Mouse (Mus musculus): ENCODE data around the gene Adra2b. TPM values are rescaled to one million over a fixed set of nuclear protein-coding genes. Genes with fewer than 3 reads are reported as not detected.

The Adra2b gene
- total RNA-seq, 2 experiments from 2014 or later = 0.84 to 1.1 TPM

DNA sequence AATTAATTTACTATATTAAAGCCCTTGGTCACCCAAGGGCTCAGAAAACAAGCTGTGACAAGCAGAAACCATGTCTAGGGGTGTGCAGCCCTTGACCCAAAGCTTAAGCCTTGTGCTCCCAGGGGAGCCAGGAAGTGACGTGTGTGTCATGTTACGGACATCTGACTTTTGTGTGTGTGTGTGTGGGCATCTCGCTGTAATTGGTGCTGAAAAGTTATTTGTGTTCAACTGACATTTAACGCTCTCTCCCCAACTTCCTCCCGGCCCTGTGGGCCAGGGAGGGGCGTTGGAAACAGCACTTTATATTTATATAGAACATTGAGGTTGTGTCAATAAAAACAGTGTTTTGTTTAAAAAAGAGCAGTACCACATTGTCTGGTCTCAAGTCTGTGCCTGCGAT lies 25.0 kb upstream of the Adra2b start:
- intact Hi-C loops (cut with DNase I) = loop anchor here (5.0 kb wide), 1 partner anchor 66 kb away; the partner anchor contains the start of gene Stard7
- no peak for DNase-seq

DNA sequence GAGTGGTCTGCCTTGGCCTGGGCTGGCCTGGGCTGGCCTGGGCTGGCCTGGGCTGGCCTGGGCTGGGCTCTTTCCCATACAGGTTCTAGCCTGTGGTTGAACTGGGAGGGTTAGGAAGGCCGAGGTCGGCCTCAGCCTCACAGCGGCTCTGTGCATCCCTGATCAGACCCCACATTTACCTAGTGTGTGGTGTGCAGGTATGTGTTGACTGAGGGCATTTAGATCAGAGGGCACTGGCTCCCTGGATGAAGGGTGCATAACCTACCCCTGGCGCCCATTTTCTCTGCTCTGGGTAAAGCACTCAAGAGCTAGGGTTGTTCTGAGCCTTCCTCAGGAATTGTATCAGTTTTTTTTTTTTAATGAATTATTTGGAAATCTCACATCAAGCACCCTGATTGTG lies 24.6 kb upstream of the Adra2b start, which contains the start of gene Astl:
TSS of gene Astl (plus strand) at position 224 of the 400 bp plus-strand sequence.
- no peak for DNase-seq
- intact Hi-C loops (cut with DNase I) = loop anchor here (5.0 kb wide), 1 partner anchor 66 kb away; the partner anchor contains the start of gene Stard7

DNA sequence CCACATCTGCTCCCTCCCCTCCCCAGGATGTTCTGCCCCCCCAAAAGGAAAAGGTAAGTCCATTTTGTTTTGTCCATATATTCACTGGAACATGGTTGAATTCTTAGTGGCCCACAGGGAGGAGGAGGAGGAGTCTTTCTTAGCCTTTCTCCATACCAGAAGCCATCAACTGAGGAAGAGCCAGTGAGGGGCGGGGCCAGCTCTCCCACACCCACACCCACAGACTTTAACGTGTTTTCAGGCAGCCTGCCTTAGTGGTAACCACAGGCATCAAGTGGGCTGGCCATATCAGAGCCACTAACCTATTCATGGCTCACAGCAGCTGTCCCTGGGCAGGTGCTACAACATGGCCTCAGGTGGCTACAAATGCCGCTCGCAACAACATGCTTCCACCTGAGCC lies 24.2 kb upstream of the Adra2b start:
- intact Hi-C loops (cut with DNase I) = loop anchor here (5.0 kb wide), 1 partner anchor 67 kb away; the partner anchor contains the start of gene Stard7
- no peak for DNase-seq

DNA sequence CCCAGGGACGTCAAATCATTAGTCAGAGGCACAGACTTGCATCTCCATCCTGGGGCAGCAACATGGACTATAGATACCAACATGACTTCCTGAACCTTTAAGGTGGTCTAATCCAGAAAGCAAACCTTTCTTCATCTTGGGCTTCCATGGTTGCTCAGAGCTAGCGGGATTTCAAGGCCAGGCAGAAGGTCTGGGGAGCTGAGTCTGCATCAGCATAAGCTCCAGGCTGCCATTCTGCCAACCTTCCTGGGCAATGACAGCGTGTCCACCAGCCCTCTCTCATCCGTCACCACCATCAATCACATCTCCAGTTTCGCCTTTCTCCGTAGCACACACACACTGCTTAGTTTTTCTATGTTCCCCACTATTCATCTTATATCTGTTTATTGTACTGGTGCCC lies 23.7 kb upstream of the Adra2b start:
- no peak for DNase-seq
- intact Hi-C loops (cut with DNase I) = loop anchor here (5.0 kb wide), 1 partner anchor 67 kb away; the partner anchor contains the start of gene Stard7

DNA sequence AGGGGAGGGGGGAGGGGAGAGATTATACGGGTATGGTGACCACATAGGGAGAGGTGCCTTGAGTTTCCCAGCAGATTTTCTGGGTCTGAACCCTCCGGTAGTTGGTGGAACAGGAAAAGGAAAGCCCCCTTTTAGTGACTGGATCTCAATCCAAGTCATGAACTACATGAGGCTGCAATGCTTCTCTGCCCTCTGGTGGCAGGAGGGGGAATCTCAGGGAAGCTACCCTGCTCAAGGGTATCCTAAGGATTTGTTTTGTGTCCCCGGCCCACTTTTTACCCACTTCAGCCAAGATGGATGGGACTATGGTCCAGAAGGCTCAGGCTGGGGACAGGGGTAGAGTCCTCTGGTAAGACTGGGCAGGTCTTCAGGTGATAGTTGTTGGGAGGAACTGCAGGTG lies 21.8 kb upstream of the Adra2b start:
- intact Hi-C loops (cut with DNase I) = loop anchor here (1.0 to 2.0 kb wide), 3 partner anchors 33 to 176 kb away; no protein-coding TSS in a partner anchor
- DNase-seq = peak; percentile 65 to 78

DNA sequence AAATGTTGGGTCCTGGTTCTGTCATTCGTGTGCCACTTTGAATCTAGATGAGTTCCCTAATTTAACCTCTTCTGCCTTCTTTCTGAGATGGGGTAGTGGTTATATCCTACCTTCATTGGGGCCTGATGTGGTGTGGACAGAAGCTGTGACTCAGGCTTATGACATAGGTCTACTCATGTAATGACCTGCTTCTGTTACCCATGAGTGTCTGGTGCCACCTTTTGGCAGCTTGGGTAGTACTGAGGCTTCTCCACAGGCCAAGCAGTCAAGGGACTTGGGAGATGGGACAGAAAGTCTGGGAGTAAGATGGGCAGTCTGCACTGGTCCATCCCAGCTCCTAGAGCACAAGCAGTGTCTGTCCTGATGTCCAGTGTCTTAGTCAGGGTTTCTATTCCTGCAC lies 16.7 kb upstream of the Adra2b start:
- intact Hi-C loops (cut with DNase I) = no loop called here
- DNase-seq = no peak

DNA sequence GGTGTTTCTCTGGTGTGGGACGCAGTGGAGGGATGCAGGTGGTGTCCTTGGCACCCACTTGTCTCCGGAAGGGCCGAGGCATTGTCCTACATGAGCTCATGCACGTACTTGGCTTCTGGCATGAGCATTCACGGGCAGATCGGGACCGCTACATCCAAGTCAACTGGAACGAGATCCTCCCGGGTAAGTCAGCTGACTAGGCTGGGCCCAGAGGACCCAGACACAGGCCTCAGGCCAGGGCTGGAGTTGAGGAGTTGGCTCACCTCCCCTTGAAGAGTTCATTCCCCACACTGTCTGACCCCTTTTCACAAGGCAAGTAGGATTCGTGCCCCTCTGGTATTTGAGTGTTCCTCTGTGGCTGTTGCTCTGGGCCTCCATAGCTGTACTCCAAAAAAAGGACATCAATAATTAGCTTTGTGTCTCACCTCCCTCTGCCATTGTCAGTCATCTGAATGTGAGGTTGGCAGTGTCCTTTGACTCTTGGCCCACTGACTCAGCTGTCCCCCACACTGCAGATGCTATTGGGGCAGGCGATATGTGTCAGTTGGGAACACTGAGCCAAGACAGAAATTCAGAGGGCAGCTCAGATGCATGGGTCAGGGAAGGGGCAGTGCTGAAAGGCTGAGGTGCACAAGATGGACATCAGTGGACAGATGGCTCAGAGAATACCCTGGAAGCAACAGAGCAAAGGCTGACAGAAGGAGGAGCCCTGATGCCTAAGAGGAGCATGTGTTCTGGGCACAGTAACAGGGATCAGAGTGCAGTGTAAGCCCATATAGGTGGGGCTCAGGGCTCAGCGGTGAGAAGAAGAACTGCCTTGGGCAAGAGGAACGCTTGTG lies 15.6 kb upstream of the Adra2b start:
- intact Hi-C loops (cut with DNase I) = no loop called here
- DNase-seq = no peak

DNA sequence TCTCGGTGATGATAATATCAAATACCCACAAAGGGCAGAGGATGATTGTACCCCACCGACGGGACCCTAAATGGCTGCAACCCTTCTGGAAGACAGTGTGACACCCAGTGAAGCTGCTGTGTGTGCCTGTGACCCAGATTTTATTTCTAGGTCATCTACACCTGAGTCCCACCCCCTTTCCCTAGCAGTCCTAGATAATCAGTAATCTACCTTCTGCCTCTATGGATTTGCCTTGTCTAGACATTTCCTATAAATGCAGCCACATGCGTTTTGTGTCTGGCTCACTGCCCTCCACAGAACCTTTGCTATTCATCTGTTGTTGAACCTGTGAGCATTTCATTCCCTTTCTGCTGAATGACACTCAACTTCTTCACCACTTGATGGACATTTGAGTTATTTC lies 9.1 kb upstream of the Adra2b start:
- intact Hi-C loops (cut with DNase I) = no loop called here
- no peak for DNase-seq

DNA sequence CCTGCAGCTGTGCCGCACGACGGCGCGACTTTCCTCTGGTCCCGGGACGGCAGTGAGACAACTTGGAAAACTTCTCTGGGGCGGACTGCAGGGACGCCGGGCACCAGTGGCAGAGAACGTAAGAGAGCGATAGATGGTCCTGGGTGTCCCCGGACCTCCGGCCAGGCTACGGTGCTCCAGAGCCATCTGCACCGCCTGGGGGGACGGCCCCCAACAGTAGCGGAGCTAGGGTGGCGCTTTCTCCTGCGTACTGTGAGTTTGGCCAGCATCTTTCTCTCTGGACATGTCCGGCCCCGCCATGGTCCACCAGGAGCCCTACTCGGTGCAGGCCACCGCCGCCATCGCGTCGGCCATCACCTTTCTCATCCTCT lies 259 bp downstream of the Adra2b start:
- intact Hi-C loops (cut with DNase I) = loop anchor here (1.0 to 5.0 kb wide), 3 partner anchors 67 to 194 kb away; no protein-coding TSS in a partner anchor
- no peak for DNase-seq

DNA sequence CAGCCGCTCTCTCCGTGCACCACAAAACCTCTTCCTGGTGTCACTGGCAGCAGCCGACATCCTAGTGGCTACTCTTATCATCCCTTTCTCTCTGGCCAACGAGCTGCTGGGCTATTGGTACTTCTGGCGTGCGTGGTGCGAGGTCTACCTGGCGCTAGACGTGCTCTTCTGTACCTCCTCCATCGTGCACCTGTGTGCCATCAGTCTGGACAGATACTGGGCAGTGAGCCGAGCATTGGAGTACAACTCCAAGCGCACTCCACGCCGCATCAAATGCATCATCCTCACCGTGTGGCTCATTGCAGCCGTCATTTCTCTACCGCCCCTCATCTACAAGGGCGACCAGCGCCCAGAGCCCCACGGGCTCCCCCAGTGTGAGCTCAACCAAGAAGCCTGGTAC lies 688 bp downstream of the Adra2b start:
- no peak for DNase-seq
- intact Hi-C loops (cut with DNase I) = loop anchor here (1.0 to 5.0 kb wide), 3 partner anchors 67 to 194 kb away; no protein-coding TSS in a partner anchor

DNA sequence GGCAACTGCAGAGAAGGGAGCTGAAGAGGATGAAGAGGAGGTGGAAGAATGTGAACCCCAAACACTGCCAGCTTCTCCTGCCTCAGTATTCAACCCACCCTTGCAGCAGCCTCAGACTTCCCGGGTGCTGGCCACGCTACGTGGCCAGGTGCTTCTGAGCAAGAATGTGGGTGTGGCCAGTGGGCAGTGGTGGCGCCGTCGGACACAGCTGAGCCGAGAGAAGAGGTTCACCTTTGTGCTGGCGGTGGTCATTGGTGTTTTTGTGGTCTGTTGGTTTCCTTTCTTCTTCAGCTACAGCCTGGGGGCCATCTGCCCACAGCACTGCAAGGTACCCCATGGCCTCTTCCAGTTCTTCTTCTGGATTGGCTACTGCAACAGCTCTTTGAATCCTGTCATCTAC lies 1.4 kb downstream of the Adra2b start:
- no peak for DNase-seq
- intact Hi-C loops (cut with DNase I) = loop anchor here (5.0 kb wide), 2 partner anchors 138 to 193 kb away; no protein-coding TSS in a partner anchor

DNA sequence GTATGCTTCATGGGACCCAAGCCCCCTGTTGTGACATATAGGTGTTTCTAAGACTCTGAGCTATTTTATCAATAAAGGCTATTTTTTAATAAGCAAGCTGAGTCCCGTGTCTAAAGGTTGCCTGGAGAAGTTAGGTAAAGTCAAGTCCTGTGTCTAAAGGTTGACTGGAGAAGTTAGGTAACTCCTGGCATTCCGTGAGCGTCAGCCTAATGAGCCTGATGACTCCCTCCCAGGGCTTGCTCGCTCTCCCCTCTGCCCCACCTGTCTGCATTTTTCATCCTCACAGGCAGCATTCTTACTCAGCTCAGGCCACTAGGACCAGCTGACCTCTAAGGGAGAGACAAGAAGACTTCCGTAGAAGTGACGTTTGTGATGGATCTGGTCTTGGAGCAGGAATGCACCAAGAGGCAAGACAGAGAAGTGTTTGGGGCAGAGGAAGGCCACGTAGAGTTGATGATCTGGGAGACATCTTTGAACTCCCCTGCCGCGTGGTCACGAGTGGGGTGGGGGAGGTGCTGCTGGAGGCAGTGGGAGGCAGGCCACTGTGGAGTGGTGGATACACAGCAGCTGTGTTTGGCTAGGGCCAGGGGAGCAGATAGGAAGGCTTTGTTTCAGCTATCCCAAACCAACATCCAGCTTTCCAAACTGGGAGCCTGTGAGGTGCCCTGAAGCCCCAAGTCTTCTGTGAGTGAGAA lies 4.3 kb downstream of the Adra2b start:
- no peak for DNase-seq
- intact Hi-C loops (cut with DNase I) = no loop called here

DNA sequence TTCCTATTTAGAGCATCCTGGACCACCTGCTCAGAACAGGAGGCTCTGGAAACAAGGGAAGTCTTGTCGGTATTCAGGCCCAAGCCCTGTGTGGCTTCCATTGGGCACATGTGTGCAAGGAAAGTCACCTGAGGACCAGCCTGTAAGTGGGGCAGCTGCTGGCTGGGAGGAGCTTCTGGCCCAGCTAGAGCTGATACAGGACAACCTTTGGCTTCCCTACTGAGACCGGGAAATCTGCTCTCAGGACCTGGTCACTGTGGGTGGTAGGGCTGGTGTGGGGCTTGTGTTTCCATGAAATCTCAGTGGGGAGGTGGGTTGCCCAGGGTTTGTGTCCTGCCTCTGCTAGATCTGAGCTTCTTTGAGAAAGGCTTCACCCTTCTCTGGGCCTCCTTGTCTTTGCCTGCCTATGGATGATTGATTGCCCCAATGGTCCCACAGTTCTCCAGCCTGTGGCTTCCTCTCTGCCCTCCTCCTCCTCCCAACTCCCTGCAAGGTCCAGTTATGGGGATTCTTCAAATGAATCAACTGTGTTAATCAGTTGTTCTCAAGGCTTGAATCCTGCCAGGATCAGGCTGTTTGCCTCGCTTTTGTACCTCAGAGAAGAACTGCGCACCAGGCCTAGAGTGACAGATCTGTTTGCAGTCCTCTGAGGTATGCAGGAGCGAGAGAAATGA lies 6.8 kb downstream of the Adra2b start:
- intact Hi-C loops (cut with DNase I) = no loop called here
- DNase-seq = no peak

DNA sequence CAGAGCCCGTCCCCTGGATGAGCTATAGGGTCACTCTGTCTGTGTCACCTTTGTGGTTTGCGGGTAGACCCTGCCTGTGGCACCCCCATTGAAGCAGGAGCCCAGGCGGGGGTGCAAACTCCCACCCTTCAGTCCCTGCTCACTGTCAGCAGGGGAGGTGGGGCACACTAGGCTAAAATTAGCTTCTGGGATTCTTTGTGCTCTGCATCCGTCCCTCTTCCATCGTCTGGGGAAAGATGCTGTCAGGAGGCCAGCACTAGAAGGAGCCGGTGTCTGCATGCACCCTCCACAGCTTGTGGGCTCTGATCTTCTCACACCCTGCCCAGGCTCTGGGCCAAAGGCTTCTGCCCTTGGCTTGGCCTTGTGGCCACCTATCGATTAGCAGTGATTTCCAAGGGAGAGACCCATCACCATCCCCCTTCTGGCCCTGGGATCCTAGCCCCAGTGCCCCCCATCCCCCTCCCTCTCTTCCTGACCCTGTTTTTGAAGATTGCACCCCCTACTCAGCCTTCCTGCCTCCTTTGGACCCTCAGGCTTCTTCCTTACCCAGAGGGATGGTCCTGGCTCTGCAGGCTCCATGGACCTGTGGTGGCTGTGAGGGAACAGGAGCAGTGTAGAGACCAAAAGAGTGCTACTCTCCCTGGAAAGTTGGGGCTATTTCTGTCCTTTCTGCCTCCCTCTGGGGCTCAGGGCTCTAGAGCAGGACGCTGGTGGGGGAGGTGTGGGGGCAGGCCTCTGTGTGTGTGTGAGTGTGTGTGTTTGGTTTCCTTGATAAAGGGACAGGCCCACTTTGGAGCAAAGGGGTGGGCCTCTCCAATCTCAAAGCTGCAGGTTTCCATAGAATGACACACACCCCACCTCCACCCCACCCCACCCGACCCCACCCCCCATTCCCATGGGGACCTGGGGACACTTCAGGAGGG lies 7.8 kb downstream of the Adra2b start:
- peak in 1 of 2 experiments; percentile 14 for DNase-seq
- intact Hi-C loops (cut with DNase I) = no loop called here

DNA sequence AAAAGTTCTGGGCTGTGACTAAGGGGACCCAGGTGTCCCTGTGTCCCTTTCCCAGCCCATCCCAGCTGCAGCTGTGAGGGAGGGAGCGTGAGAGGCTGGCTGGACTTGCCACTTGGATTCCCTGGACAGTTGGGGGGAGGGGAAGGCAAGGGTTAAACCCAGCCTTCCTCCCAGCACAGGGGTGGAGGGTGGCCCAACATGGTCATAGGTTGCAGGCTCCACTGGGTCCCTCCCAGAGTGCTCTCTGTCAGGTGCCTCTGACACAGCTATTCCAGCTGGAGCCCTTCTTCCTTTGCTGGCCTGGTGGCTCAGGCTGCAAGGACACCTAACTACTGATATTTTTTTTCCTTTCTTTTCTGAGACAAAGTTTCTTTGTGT lies 8.5 kb downstream of the Adra2b start:
- peak in 1 of 2 experiments; percentile 23 for DNase-seq
- intact Hi-C loops (cut with DNase I) = no loop called here

DNA sequence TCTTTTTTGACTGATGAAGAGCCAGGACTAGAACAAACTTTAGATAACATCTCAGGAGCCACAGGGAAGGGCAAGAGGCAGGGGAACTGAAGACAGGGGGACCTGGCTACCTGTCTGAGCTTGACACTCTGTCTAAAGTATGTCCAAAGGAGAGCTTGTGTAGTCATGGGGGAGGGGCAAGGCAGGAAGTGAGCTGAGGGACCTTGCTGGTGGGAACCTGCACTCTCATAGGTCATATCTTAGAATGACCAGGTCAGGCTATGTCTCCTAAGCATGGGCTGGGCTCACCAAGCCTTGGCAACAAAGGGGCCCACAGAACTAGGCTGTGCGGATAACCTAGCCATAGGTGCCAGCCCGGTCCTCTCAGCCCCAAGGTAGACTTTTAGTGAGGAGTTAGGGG lies 9.1 kb downstream of the Adra2b start:
- intact Hi-C loops (cut with DNase I) = no loop called here
- DNase-seq = no peak

DNA sequence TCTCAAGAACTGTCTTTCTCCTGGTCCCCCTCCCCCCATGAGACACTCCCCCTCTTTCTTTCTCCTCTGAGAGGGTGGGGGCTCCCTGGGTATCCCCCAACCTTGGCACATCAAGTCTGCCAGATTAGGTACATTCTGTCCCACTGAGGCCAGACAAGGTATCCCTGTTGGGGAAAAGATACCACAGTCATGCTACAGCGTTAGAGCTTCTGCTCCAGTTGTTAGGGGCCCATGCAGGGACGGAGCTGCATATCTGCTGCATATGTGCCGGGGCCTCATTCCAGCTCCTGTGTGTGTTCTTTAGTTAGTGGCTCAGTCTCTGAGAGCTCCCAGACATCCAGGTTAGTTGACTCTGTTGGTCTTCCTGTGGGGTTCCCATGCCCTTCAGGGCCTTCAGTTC lies 11.1 kb downstream of the Adra2b start:
- intact Hi-C loops (cut with DNase I) = no loop called here
- DNase-seq = no peak

DNA sequence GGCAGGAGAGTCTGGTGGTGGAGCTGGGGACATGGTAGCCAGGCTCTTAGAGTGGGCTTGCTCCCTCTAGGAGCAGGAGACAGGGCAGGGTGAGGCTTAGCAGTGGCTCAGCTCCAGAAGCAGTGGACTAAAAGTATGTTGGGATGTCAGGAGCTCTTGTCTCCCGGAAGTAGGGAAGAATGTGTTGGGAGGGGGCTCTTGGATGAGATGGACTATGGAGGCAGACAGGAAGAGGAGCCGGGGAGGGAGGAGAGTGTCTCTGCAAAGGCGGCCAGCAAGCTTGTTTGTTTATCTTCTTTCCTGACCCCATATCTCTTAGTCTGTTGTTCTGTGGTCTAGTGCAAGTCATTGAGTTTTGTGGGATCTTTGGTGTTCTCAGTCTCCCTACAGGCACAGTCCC lies 12.1 kb downstream of the Adra2b start:
- intact Hi-C loops (cut with DNase I) = no loop called here
- no peak for DNase-seq

DNA sequence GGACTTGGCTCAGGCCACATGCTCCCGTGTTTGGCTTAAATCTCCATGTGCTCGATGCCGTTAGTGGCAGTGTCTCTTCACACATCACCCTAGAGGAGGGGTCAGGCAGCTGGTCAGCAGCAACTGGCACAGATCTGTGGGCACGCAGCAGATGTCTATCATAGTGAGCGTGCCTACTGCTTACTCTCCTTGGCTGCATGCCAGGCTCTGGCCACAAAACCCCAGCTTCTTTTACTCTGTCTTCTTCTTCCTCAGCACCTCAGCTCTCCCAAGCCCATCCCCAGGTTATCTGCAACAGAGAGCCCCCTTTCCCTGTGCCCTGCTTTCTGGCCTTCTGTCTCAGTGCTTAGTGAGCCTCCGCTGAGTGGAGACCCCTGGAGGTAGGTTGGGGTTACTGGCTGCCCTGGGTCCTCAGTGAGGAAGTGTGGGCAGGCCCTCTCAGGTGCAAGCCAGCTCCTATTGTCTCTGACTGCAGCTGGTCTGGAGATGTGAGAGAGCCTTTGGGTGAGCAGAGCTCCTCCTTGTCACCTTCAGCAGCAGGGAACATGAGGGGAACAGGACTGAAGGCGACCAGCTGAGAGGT lies 12.8 kb downstream of the Adra2b start:
- DNase-seq = no peak
- intact Hi-C loops (cut with DNase I) = no loop called here

Data from heart, postnatal 10 days (tissue).